Mouse (Mus musculus): ENCODE data around the gene Ces2g. TPM values are rescaled to one million over a fixed set of nuclear protein-coding genes. Genes with fewer than 3 reads are reported as not detected.

Ces2g gene
- polyA plus RNA-seq, 1 experiment, result 0.25 TPM

DNA sequence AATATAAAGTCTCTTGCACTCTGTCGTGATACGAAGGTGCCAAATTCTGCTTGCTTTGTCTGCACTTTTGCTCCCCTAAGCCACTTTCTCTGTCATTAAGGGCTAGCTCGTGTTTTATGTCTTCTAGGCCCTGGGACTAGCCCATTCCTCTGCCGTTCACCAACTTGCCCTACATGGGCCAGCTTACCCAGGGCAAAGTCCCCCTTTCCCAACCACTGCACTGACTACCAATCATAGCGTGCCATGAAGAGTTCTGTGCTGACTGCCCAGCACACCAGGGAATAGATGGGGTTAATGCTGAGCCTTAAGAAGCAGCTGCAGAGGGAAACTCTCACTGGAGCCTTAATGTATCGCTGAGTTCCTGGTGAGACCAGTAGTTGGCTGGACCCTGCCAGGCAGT, 36.7 kb downstream of the Ces2g start:
- no peaks in the 10 kb centered on the region for H3K4me1 ChIP-seq (ENCODE audit: control insufficient read depth, insufficient read depth, low read length)
- TF ChIP-seq POLR2A (IDR thresholded peaks at IDR 0.05; ENCODE audit: extremely low read depth, insufficient read depth, low read length), result no peak
- no peak for TF ChIP-seq CTCF (IDR thresholded peaks at IDR 0.05; ENCODE audit: extremely low read depth, insufficient read depth, low read length)
- H3K4me3 ChIP-seq (ENCODE audit: insufficient read depth, low read length), result no peak overlapping the region
- H3K27ac ChIP-seq (ENCODE audit: insufficient read depth, low read length), result no peak overlapping the region

- Histone ChIP-seq H3K27ac (ENCODE audit: insufficient read depth, low read length) (no peak overlapping the region), H3K4me3 (ENCODE audit: insufficient read depth, low read length) (no peak overlapping the region), H3K4me1 (ENCODE audit: control insufficient read depth, insufficient read depth, low read length) (no peaks in the 10 kb centered on the region)
- TF ChIP-seq CTCF (IDR thresholded peaks at IDR 0.05; ENCODE audit: extremely low read depth, insufficient read depth, low read length), result no peak
- TF ChIP-seq POLR2A (IDR thresholded peaks at IDR 0.05; ENCODE audit: extremely low read depth, insufficient read depth, low read length), result no peak
Measured at GRCm38 (mm10) chr8:104999183-104999582, 37.7 kb downstream of the Ces2g start.

- Histone ChIP-seq H3K4me3 (ENCODE audit: insufficient read depth, low read length) (no peak within 1 kb of the TSS), H3K4me1 (ENCODE audit: control insufficient read depth, insufficient read depth, low read length) (no peaks in the 10 kb centered on the region), H3K27ac (ENCODE audit: insufficient read depth, low read length) (no peak within 1 kb of the TSS)
- no peak for TF ChIP-seq POLR2A (IDR thresholded peaks at IDR 0.05; ENCODE audit: extremely low read depth, insufficient read depth, low read length)
- TF ChIP-seq CTCF (IDR thresholded peaks at IDR 0.05; ENCODE audit: extremely low read depth, insufficient read depth, low read length), result no peak
Measured at GRCm38 (mm10) chr8:105000586-105000985, 39.1 kb downstream of the Ces2g start, which contains the start of gene Ces2h. Gene Ces2h, plus strand, starts transcription at chr8:105000853.

DNA sequence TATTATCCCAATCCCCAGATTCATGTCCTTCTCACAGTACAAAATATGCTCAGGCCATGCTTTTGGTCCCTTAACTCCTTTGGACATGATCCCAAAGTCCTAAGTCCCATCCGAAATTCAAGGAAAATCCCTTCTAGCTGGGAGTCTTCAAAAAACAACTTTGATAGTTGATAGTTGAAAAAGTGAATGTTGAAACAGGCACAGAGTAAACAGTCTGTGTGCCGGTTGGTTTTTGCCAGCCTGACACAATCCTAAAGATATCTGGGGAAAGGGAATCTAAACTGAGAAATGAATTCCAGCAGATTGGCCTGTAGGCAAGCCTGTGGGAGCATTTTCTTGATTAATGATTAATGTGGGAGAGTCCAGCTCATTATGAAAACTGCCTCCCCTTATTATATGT, 48.5 kb downstream of the Ces2g start:
- no peaks in the 10 kb centered on the region for H3K4me1 ChIP-seq (ENCODE audit: control insufficient read depth, insufficient read depth, low read length)
- TF ChIP-seq CTCF (IDR thresholded peaks at IDR 0.05; ENCODE audit: extremely low read depth, insufficient read depth, low read length), result no peak
- H3K4me3 ChIP-seq (ENCODE audit: insufficient read depth, low read length), result no peak overlapping the region
- H3K27ac ChIP-seq (ENCODE audit: insufficient read depth, low read length), result no peak overlapping the region

GRCm38 (mm10) chr8:105011136-105011535, 49.6 kb downstream of the Ces2g start:
- Histone ChIP-seq H3K27ac (ENCODE audit: insufficient read depth, low read length) (no peak overlapping the region), H3K4me1 (ENCODE audit: control insufficient read depth, insufficient read depth, low read length) (no peaks in the 10 kb centered on the region), H3K4me3 (ENCODE audit: insufficient read depth, low read length) (no peak overlapping the region)
- TF ChIP-seq CTCF (IDR thresholded peaks at IDR 0.05; ENCODE audit: extremely low read depth, insufficient read depth, low read length), result no peak
- TF ChIP-seq POLR2A (IDR thresholded peaks at IDR 0.05; ENCODE audit: extremely low read depth, insufficient read depth, low read length), result no peak

GRCm38 (mm10) chr8:105014391-105014790, 52.9 kb downstream of the Ces2g start:
- no peak overlapping the region for H3K4me3 ChIP-seq (ENCODE audit: insufficient read depth, low read length)
- TF ChIP-seq CTCF (IDR thresholded peaks at IDR 0.05; ENCODE audit: extremely low read depth, insufficient read depth, low read length) (no peak), POLR2A (IDR thresholded peaks at IDR 0.05; ENCODE audit: extremely low read depth, insufficient read depth, low read length) (no peak)
- H3K4me1 ChIP-seq (ENCODE audit: control insufficient read depth, insufficient read depth, low read length), result no peaks in the 10 kb centered on the region
- H3K27ac ChIP-seq (ENCODE audit: insufficient read depth, low read length), result no peak overlapping the region

Other genes with a start within 250 kb of the Ces2g start
- not detected in 2 replicates for gene Ces2a, start 227.7 kb upstream of the Ces2g start, polyA plus RNA-seq (2012; rRNA removed)
- gene Ces2b, start 130.1 kb upstream of the Ces2g start, polyA plus RNA-seq (2012; rRNA removed), result 0.08 and 0.10 TPM in 2 replicates
- gene Ces2c, start 114.7 kb upstream of the Ces2g start, polyA plus RNA-seq (2012; rRNA removed), result 0.06 TPM in 1 of 2 replicates, not detected in the other
- 0.04 TPM in 2 replicates for gene Ces2e, start 35.5 kb upstream of the Ces2g start, polyA plus RNA-seq (2012; rRNA removed)
- gene Ces2f, start 14.4 kb upstream of the Ces2g start, polyA plus RNA-seq (2012; rRNA removed), result not detected in 2 replicates
- not detected in 2 replicates for gene Ces2h, start 39.1 kb downstream of the Ces2g start, polyA plus RNA-seq (2012; rRNA removed)
- not detected in 2 replicates for gene Ces3a, start 86.9 kb downstream of the Ces2g start, polyA plus RNA-seq (2012; rRNA removed)
- gene Ces3b, start 122.0 kb downstream of the Ces2g start, polyA plus RNA-seq (2012; rRNA removed), result not detected in 2 replicates
- not detected in 2 replicates for gene Ces4a, start 170.1 kb downstream of the Ces2g start, polyA plus RNA-seq (2012; rRNA removed)
- 17.7 and 18.5 TPM in 2 replicates for gene Cbfb, start 209.0 kb downstream of the Ces2g start, polyA plus RNA-seq (2012; rRNA removed)

Measured in cortical plate, adult 2 months (tissue).